In genomic region chr13:113730062-113730775, GRCm38 (mm10) we compare ENCODE assay signal across 12 mouse cellular contexts.
DNase-seq lines count a peak whose midpoint lies in the region; TF ChIP-seq lines count a peak whose summit lies in the region.
"Had no signal": no experiment of that assay in that cellular context is flagged by ENCODE, and none has a peak within 500 bp of the region (broad histone marks: within the 10 kb centered on the region; RNA-seq: fewer than 3 reads in every experiment).

No protein-coding gene starts in this region.

- no peak for TF ChIP-seq CTCF in kidney, adult 2 months (conservative IDR thresholded peaks at IDR 0.05; ENCODE audit: insufficient read depth, insufficient read length, low read depth, low read length)

- TF ChIP-seq POLR2A in kidney, adult 2 months (IDR thresholded peaks at IDR 0.05; ENCODE audit: low read depth, low read length) = no peak

- no peaks in the 10 kb centered on the region for H3K27me3 ChIP-seq in kidney, adult 2 months (replicated peaks; ENCODE audit: control insufficient read depth, insufficient read depth, low read length)
- no peaks in the 10 kb centered on the region for H3K27me3 ChIP-seq in limb, embryonic 10.5 days (ENCODE audit: low read depth, poor library complexity, severe bottlenecking)
- H3K27me3 ChIP-seq: embryonic facial prominence, embryonic 12.5 days; neural tube, embryonic 13.5 days had no signal

- H3K36me3 ChIP-seq in kidney, adult 2 months (ENCODE audit: control insufficient read depth, insufficient read depth, low read length) = no peaks in the 10 kb centered on the region
- no peaks in the 10 kb centered on the region for H3K36me3 ChIP-seq in limb, embryonic 10.5 days
- H3K36me3 ChIP-seq: embryonic facial prominence, embryonic 12.5 days; neural tube, embryonic 13.5 days had no signal

- 62% methylated on average over 6 of the region's 6 CpGs for WGBS in kidney, adult 2 months
- 89% methylated on average over 6 of the region's 6 CpGs for whole genome bisulfite sequencing in limb, embryonic 10.5 days

- DNase-seq in kidney, adult 2 months = peak; percentile 63
- DNase-seq in kidney, postnatal 4 days = no peak
- DNase-seq in ES-CJ7 (ENCODE audit: low read depth, low spot score) (peak; percentile 38), adipocyte (ENCODE audit: low spot score) (peak; percentile 90)
- DNase-seq in limb, embryonic 10.5 days (ENCODE audit: low spot score) = no peak
- DNase-seq in cerebellum, adult 9-10 months = no peak
- DNase-seq in thymus, postnatal 0 days (ENCODE audit: low spot score) = no peak
- DNase-seq: cerebellum, adult 11 months; layer of hippocampus, postnatal 36 days had no signal

- no peaks in the 10 kb centered on the region for H3K9me3 ChIP-seq in limb, embryonic 10.5 days (replicated peaks)
- H3K9me3 ChIP-seq: embryonic facial prominence, embryonic 12.5 days; neural tube, embryonic 13.5 days had no signal

- H3K27ac ChIP-seq in kidney, adult 2 months (ENCODE audit: insufficient read depth, low read depth, low read length) = peak overlapping the region; percentile 52
- peak overlapping the region; percentile 30; the same call in 1 of the 2 replicates for H3K27ac ChIP-seq in limb, embryonic 10.5 days
- H3K27ac ChIP-seq: embryonic facial prominence, embryonic 12.5 days; hindbrain, postnatal 0 days; neural tube, embryonic 13.5 days had no signal

- H3K4me3 ChIP-seq in kidney, adult 2 months (ENCODE audit: insufficient read depth, low read depth, low read length) = no peak overlapping the region
- H3K4me3 ChIP-seq in limb, embryonic 10.5 days = no peak overlapping the region
- H3K4me3 ChIP-seq: embryonic facial prominence, embryonic 12.5 days; neural tube, embryonic 13.5 days had no signal

- H3K4me1 ChIP-seq in kidney, adult 2 months (ENCODE audit: control insufficient read depth, insufficient read depth, low read length) = peaks cover 15% of the 10 kb centered on the region; the same call in 1 of the 2 replicates
- H3K4me1 ChIP-seq in limb, embryonic 10.5 days = peaks cover 27% of the 10 kb centered on the region

Comparison
In these comparisons a context has a peak if more than half of its experiments do, and no peak if none do; other contexts are left out.
1. DNase-seq: peak in kidney, adult 2 months (single experiment), ES-CJ7 (single experiment) and adipocyte (single experiment); none in kidney, postnatal 4 days (0 of 2), limb, embryonic 10.5 days (single experiment), cerebellum, adult 9-10 months (single experiment) and thymus, postnatal 0 days (single experiment).